Mouse (Mus musculus): ENCODE results near the gene 2310011J03Rik.

Gene 2310011J03Rik

DNA sequence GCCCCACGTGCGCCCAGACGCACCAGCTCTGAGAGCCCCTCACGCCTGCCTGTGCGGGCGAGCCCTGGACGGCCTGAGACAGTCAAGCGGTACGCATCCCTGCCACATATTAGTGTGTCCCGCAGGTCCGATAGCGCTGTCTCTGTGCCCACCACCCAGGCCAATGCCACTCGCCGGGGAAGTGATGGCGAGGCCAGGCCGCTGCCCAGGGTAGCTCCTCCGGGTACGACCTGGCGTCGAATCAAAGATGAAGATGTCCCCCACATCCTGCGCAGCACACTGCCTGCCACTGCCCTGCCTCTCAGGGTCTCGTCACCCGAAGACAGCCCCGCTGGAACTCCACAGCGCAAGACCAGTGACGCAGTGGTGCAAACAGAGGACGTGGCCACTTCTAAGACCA lies 5.0 kb downstream of the 2310011J03Rik start:
- no peak for DNase-seq (ENCODE audit: low read depth, low spot score)

DNA sequence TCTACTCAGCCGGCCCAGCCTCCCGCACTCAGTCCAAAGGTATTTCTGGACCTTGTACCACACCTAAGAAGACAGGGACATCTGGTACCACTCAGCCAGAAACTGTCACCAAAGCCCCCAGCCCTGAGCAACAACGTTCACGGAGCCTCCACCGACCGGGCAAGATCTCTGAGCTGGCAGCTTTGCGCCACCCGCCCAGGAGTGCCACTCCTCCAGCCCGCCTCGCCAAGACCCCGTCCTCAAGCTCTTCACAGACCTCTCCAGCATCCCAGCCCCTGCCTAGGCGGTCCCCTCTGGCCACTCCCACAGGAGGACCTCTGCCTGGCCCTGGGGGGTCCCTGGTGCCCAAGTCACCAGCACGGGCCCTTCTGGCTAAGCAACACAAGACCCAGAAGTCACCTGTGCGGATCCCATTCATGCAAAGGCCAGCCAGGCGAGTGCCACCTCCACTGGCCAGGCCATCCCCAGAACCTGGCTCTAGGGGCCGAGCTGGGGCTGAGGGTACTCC lies 5.8 kb downstream of the 2310011J03Rik start:
- no peak for DNase-seq (ENCODE audit: low read depth, low spot score)

DNA sequence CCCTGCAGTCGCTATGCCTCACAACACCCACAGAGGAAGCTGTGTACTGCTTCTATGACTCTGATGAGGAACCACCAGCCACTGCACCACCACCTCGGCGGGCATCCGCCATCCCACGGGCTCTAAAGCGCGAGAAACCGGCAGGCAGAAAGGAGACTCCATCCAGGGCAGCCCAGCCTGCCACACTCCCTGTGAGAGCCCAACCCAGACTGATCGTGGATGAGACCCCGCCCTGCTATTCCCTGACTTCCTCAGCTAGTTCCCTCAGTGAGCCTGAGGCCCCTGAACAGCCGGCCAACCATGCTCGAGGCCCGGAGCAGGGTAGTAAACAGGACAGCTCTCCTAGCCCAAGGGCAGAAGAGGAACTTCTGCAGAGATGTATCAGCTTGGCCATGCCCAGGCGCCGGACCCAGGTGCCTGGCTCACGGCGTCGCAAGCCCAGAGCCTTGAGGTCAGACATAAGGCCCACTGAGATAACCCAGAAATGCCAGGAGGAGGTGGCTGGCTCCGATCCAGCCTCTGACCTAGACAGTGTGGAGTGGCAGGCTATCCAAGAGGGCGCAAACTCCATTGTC lies 6.6 kb downstream of the 2310011J03Rik start:
- no peak for DNase-seq (ENCODE audit: low read depth, low spot score)

DNA sequence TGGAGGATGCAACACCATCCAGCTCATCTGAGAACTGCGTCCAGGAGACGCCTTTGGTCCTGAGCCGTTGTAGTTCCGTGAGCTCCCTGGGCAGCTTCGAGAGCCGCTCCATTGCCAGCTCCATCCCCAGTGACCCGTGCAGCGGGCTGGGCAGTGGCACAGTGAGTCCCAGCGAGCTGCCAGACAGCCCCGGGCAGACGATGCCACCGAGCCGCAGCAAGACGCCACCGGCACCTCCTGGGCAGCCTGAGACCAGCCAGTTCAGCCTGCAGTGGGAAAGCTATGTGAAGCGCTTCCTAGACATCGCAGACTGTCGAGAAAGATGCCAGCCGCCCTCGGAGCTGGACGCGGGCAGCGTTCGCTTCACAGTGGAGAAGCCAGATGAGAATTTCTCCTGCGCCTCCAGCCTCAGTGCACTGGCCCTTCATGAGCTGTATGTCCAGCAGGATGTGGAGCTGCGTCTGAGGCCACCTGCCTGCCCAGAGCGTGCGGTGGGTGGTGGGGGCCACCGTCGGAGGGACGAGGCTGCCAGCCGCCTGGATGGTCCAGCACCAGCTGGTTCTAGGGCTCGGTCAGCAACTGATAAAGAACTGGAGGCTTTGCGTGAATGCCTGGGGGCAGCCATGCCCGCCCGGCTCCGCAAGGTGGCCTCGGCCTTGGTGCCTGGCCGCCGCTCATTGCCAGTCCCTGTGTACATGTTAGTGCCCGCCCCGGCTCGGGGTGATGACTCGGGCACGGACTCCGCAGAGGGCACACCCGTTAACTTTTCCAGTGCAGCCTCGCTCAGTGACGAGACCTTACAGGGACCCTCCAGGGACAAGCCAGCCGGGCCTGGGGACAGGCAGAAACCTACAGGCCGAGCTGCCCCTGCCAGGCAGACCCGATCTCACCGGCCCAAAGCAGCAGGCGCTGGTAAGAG lies 7.5 kb downstream of the 2310011J03Rik start:
- no peak for DNase-seq (ENCODE audit: low read depth, low spot score)

DNA sequence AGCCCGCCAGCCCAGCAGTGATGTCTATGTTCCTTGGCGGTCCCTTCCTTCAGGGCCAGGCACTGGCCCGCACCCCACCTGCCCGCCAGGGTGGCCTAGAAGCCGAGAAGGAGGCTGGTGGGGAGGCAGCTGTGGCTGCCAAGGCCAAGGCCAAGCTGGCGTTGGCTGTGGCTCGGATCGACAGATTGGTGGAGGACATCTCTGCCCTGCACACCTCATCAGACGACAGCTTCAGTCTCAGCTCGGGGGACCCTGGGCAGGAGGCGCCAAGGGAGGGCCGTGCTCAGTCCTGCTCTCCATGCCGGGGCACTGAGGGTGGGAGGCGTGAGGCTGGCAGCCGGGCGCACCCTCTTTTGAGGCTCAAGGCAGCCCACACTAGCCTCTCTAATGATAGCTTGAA lies 8.8 kb downstream of the 2310011J03Rik start:
- no peak for DNase-seq (ENCODE audit: low read depth, low spot score)

DNA sequence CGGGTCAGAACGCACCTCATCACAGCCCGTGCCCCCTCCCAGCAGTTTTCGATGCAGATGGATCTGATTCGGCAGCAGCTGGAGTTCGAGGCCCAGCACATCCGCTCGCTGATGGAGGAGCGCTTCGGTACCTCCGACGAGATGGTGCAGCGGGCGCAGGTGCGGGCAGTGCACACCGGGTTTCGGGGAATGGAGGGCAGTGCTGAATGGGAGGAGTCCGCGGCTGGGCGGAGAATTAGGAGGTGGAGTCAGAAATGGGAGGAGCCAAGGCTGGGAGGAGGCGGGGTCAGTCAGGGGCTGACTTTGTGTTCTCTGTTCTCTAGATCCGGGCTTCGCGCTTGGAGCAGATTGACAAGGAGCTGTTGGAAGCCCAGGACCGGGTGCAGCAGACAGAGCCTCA lies 15.5 kb downstream of the 2310011J03Rik start:
- no peak for DNase-seq (ENCODE audit: low read depth, low spot score)

DNA sequence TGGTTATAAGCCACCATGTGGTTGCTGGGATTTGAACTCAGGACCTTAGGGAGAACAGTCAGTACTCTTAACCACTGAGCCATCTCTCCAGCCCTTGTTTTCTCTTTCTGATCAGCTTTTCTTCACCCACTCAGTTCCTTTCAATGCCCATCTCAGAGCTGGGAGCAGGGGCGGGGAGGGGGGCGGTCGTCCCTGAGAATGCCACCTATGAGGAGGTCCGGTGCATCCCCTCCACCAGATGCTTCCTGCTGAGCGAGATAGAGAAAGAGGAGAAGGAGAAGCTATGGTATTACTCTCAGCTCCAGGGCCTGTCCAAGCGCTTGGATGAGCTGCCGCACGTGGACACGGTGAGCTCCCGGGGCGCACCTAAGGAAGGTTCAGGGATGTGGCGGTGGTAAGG lies 15.9 kb downstream of the 2310011J03Rik start:
- DNase-seq (ENCODE audit: low read depth, low spot score): no peak

DNA sequence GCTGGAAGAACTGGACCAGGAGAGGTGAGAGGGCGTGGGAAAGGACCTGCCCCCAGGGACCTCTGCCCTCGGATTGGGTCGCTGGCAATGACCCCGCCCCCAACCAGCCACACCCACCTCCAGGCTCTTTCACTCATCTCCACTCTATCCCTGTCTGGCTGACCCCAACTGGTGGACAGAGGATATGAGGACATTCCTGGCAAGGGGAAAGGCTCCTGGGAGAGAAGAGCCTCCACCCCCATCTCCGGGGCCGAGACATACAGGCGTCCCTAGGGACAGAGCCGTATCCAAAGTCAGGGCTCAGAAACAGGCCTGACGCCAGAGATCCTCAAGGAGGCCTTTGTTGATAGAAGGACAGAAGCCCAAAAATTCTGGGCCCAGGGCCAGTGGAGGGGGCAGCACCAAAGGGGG lies 17.9 kb downstream of the 2310011J03Rik start:
- peak; percentile 87 for DNase-seq (ENCODE audit: low read depth, low spot score)

DNA sequence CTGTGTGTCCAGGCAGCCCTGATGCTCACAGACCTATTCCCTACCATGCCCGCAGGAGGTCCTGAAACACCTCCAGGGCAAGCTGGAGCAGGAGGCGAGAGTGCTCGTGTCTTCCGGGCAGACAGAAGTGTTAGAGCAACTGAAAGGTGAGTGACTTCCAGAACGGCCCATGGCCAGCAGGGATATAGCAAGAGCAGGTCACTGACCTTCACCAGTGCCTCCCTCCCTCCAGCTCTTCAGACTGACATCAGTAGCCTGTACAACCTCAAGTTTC lies 18.3 kb downstream of the 2310011J03Rik start:
- no peak for DNase-seq (ENCODE audit: low read depth, low spot score)

DNA sequence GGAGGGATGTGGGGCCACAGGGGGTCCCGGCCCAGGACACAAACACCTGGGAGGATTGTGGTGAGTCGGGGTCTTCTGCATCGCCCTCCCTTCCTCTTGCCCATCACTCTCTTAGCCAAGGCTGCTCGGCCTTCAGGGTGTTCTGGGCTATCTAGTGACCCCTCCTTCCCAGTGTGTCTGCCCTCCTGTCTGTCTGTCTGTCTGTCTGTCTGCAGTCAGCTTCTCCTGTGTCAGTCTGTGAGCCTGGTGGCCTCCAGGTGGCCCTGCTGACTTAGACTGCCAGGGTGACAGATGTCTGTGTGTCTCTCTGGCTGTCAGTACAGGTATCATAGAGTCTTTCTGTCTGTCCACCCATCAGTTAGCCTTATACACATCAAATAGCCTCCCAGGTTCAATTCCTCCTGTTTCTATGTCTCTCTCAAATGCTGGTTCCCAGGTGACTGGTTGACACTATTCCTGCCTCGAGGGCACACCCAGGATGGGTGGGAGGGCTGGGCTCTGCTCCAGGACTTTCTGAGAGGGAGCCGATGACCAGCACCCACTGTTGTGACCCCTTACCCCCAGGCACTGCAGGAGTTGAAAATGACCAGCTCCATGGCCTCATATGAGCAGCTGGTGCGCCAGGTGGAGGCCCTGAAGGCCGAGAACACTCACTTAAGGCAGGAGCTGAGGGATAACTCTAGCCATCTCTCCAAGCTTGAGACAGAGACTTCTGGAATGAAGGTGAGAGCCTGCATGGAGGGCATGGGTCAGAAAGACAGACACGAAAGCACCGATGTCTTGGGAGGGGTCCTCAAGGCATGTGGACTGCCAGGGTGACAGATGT lies 18.9 kb downstream of the 2310011J03Rik start:
- DNase-seq (ENCODE audit: low read depth, low spot score): no peak

DNA sequence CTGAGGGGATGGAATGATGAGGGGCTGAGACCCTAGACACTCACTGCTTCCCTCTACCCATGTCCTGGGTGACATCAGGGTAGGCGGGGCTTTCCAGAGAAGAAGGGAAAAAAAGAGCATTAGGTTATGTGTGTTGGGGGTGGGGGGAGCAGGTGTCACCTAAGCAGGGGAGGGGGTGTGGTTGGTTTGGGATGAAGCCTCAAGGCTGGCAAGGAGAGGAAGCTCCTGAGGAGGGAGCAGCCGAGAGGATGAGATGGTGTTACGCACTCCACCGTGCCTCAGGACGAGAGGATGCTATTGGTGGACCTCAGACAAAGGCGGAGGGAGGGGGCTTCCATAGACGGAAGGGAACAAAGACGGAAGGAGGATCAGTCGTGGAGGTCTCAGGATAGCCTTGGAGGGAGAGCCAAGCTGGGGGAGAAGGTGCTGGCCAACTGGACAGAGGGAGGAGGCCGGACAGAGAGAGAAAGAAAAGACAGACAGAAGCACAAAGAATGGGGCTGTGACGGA lies 19.6 kb downstream of the 2310011J03Rik start:
- no peak for DNase-seq (ENCODE audit: low read depth, low spot score)

DNA sequence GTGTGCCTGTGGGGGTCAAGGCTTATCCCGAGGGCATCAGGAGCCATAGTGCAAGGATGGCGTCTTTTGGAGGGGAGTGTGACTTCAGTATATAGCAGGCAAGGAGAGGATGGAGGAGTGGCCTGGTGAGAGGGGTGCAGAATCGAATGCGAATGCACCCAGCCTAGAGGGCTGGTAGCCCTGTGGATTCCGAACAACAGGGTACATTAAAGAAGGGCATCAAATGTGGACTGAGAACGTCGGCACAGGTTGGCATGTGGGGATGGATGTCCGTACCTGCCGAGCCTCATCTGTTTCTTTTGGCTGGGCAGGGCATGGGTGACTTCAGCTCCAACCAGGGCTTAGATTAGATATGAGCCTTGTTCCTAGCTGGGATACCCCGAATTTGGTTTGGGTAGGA lies 20.5 kb downstream of the 2310011J03Rik start:
- DNase-seq (ENCODE audit: low read depth, low spot score): no peak

DNA sequence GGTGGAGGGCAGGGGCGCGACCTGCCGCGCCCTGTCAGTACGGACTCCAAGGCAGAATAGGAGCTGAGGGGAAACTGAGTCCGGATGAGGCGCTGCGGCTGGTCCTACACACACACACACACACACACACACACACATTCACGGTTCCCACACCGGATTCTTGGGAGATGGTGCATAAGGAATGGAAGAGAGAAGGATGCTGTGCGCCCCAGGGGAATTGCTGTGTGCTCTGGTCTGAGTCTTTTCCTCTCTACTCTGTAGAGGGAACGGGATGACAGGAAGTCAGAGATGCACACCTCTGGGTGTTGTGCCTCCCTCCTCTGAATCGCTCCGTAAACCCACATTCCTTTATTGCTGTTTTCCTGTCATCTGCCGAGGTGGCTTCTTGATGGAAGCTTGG lies 21.0 kb downstream of the 2310011J03Rik start:
- DNase-seq (ENCODE audit: low read depth, low spot score): no peak

DNA sequence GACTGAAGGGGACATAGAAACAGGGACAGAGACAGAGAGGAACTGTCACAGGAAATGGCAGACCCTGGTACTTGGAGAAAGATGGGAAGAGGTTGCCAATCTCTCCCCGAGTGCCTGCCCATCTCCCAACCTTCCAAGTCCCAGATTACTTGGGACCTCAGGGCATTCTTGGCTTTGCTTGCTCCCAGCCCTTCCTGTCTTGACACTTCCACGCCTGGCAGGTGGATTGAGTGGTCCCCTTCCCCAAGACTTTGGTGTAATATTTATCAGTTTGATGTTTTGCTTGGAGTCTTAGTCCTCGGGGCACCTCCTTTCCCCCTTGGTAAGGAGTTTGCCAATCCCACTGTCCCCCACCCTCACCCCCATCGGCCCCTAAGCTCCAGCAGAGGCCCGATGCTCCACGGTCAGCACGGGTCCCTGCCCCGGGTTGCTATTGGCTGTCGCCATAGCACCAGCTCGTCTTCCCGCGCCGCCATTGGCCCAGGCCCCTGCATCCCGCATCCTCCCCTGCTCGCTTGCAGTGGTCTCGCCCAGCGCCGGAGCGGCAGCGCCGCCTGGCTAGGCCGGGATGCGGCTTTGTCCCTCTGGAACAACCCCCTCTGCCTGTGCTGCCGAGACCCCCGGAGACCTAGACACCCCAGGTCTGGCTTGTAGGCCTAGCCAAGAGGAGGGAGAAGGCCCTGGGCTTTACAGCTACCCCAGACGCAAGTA lies 21.6 kb downstream of the 2310011J03Rik start:
- no peak for DNase-seq (ENCODE audit: low read depth, low spot score)

DNA sequence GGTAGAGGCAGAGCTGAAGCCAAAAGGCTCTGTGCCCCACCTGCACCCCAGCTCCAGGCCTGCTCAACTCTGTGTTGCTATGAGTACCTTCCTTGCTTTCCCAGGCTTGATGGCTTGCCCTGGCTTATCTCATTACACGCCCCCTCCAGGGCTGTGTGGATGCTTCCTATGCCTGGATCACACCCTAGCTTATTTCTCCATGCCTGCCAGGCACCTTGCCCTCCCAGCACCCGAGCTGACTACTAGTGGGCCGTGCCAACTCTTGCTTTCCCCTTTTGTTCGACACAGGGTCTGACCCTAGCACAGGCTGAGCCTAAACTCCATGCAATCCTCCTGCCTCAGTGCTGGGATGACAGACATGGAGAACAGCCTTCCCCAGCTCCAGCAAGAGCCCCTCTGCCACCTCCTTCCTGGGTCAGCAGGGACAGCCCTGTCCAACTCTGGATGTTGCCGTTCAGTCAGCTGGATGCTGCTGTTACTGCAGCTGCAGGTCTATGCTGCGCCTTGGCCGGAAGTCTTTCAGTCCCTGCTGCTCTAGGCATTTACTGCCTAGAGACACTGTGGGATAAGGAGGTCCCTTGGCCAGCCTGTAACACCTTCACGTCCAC lies 22.7 kb downstream of the 2310011J03Rik start:
- DNase-seq (ENCODE audit: low read depth, low spot score): no peak

DNA sequence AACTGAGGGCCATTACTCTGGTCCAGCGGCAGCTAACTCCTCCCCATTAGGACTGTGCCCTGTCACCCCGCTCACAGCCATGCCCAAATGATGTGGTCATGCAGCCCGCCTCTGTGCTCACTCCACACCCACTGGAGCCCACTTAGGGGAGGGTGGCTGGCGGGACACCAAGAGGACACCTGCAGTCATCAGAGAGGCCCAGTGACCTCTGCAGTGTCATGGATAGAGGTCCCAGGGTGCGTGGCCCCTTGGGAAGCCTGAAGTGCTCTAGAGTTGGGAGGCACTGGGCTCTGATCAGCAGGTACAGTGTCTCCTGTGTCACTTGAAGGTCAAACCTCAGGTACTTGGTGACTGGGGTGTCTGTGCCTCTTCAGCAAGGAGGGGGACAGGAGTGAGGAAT lies 23.5 kb downstream of the 2310011J03Rik start:
- no peak for DNase-seq (ENCODE audit: low read depth, low spot score)

DNA sequence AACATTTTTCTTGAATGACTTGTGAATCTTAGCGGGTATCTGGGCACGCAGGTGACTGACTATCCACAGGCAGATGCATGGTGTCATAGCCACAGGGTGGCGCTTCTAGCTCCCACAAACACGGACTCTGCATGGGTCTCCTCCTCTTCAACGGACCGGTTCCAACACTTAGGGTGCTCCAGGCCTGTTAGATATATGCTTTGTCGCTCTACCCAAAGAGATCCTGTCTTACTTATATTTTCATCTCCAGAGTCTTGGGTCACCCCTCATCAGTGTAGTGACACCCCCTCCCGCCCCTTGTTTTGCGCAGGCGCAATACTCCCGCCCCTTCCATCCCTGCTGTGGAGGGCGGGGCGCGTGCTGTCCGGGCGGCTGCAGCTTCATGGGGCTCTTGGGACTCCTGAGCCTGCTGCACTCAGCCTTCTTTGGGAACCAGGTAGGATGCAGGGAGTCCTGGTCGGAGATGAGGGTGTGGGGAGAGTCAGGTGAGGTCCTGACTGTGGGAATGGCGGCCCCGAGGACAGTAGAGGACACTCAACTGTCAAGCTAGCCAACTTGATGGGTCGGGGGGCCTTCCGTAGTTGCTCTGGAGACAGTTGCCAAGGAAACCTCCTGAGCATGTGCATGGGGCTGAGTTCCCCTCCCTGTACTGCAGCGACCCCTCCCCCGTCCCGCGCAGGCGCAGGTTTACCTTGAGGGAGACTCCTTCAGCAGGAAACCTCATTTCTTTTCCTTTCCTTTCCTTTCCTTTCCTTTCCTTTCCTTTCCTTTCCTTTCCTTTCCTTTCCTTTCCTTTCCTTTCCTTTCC lies 24.5 kb downstream of the 2310011J03Rik start, which contains the start of gene Apc2:
Gene Apc2, plus strand, starts transcription at position 360 of the 808 bp plus-strand sequence.
- DNase-seq (ENCODE audit: low read depth, low spot score): peak; percentile 58

DNA sequence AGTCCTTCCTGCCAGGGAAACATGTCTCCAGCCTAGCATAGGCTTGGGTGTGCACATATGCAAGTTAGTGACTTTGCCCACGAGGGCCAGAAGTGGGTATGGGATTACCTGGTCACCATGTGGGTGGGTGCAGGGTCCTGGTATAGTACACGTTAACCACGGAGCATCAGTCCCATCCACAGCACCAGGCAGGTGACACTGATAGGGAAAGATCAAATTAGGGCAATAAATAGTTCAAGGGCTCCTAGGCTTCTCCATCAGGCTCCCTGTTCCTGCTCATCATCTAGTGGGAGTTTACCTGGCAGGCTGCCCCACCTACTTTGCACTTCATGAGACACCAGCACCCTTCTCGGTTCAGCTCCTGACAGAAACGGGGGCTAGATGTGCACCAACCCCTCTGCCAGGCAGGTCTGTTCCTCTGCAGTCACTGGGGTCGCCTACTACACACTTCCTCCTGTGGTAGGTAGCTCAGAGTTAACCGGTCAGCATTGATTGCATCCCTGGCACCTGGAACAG lies 25.5 kb downstream of the 2310011J03Rik start:
- DNase-seq (ENCODE audit: low read depth, low spot score): no peak

DNA sequence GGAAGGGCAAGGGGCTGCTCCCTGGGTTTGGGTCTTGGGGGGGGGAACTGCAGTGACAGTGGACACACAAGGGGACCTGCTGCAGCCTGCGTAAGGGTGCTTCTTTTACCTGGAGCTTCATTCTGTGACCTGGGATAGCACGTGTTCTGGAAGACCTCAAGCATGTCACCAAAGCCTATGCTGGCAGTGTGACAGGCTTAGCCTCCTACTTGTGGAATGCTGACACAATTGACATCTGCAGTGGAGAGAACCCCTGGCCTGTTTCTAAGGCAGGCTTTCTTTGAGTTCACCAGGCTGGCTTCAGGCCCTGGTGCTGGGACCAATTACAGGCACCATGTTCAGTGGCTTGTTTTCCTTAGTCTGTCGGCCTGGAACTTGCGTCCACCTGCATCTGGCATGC lies 26.0 kb downstream of the 2310011J03Rik start:
- DNase-seq (ENCODE audit: low read depth, low spot score): no peak

DNA sequence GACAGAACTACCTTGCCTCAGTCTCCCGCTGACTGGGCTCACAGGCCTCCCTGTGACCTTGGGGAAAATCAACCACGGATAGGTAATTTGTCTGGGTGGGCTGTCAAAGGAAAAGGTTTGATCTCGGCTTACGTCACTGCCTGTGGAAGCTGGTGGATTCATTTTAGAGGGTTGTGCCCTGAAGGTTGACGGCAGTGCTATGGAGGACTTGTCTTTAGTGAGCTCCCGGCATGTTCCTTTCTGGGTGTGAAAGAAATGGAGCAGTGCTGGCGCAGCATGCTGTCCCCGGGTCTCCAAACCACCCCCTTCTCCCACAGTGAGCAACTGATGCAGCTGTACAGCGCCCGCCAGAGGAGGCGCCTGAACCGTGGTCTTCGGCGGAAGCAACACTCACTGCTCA lies 27.0 kb downstream of the 2310011J03Rik start:
- no peak for DNase-seq (ENCODE audit: low read depth, low spot score)

All from skeletal muscle tissue, adult 2 months (tissue).